Mouse (Mus musculus) heart, adult 2 months (tissue): ENCODE results near the gene Abcd3.

ENCODE experiments used
- CTCF ChIP-seq: fragments of 200-600 bp; IDR thresholded peaks from 2 replicates; pipeline ENCODE4 v1.8.1; 2022; ENCODE audit warnings: antibody characterized with exemption, mild to moderate bottlenecking, moderate library complexity
- POLR2A ChIP-seq: fragments of 200-500 bp; IDR thresholded peaks from 2 replicates; pipeline ENCODE4 v1.6.1; 2011; ENCODE audit warnings: mild to moderate bottlenecking, low read depth, low read length, control low read depth; ENCODE audit not compliant: insufficient read depth

GRCm38 (mm10) chr3:121824319-121824718, 9.2 kb upstream of the Abcd3 start:
- TF ChIP-seq CTCF (no peak), POLR2A (no peak)
